Mouse (Mus musculus): ENCODE measurements around the gene Arhgef33. TPM values are rescaled to one million over a fixed set of nuclear protein-coding genes. Genes with fewer than 3 reads are reported as not detected.

The Arhgef33 gene
- not detected for polyA plus RNA-seq (2017; shearing (Covaris generic))

DNA sequence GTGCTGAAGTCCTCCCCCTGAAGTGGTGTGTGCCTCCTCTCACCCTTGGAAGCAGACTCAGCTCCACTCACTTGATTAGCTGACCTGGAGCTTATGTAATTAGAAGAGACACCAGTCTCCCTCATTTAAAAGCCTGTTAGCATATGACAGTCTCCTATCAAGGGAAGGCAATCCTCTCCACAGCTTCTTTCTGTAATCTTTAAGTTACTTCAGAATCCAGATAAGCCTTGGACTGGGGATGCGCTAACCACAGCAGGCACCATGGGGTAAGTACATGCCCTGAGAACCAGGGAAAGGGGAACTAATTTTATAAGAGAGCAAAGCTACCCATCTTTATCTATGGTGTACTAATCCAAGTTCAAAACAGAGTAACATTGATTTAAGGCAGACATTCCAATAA is at the start of gene Arhgef33:
Gene Arhgef33 (plus strand): TSS at position 157 of the 400 bp plus-strand sequence.

GRCm38 (mm10) chr17:80290074-80290657 is 17.0 kb upstream of the Arhgef33 start, which contains the start of the genes Morn2 and Dhx57:
TSS of gene Morn2 (plus strand) at chr17:80290203.
TSS of gene Dhx57 (minus strand) at chr17:80290476.

GRCm38 (mm10) chr17:80372989-80373725 is 66.0 kb downstream of the Arhgef33 start, which contains the start of gene Gm10190:
TSS of gene Gm10190 (minus strand) at chr17:80373541.

Other genes with a start within 250 kb of the Arhgef33 start
- gene Hnrnpll, start 245.1 kb upstream of the Arhgef33 start, polyA plus RNA-seq (2017; shearing (Covaris generic)), result 26.8 TPM
- gene Galm, start 179.9 kb upstream of the Arhgef33 start, polyA plus RNA-seq (2017; shearing (Covaris generic)), result 40.2 TPM
- gene Srsf7, start 100.1 kb upstream of the Arhgef33 start, polyA plus RNA-seq (2017; shearing (Covaris generic)), result 574 TPM
- gene Ttc39d, start 99.9 kb upstream of the Arhgef33 start, polyA plus RNA-seq (2017; shearing (Covaris generic)), result 0.11 TPM
- gene Gemin6, start 83.0 kb upstream of the Arhgef33 start, polyA plus RNA-seq (2017; shearing (Covaris generic)), result 19.1 TPM
- gene Morn2, start 17.2 kb upstream of the Arhgef33 start, polyA plus RNA-seq (2017; shearing (Covaris generic)), result 5.0 TPM
- 33.5 TPM for gene Dhx57, start 16.9 kb upstream of the Arhgef33 start, polyA plus RNA-seq (2017; shearing (Covaris generic))
- not detected for gene Gm10190, start 66.1 kb downstream of the Arhgef33 start, polyA plus RNA-seq (2017; shearing (Covaris generic))
- gene Sos1, start 173.0 kb downstream of the Arhgef33 start, polyA plus RNA-seq (2017; shearing (Covaris generic)), result 2.9 TPM